Mouse (Mus musculus) embryonic facial prominence, embryonic 10.5 days (tissue): Measurements from ENCODE around the gene Nelfb. TPM values are rescaled to one million over a fixed set of nuclear protein-coding genes. Genes with fewer than 3 reads are reported as not detected.

Source experiments
- DNase-seq: peaks from one replicate; pipeline ENCODE4 v3.0.0-alpha.2; 2017; ENCODE audit warnings: low spot score
- H3K27ac ChIP-seq: fragments of 300-500 bp; sonication (generic); replicated peaks from 2 replicates; pipeline ENCODE4 v1.5.1; 2016; ENCODE audit warnings: mild to moderate bottlenecking
- H3K27me3 ChIP-seq: fragments of 300-500 bp; sonication (generic); replicated peaks from 2 replicates; pipeline ENCODE4 v1.6.1; 2016; ENCODE audit warnings: low read depth, mild to moderate bottlenecking; ENCODE audit not compliant: poor library complexity, severe bottlenecking
- H3K36me3 ChIP-seq: fragments of 300-500 bp; sonication (generic); replicated peaks from 2 replicates; pipeline ENCODE4 v1.6.1; 2016; ENCODE audit warnings: mild to moderate bottlenecking, moderate library complexity
- H3K4me1 ChIP-seq: fragments of 300-500 bp; sonication (generic); 2 replicates; pipeline ENCODE4 v1.6.1; 2016
- H3K4me3 ChIP-seq: fragments of 300-500 bp; sonication (generic); 2 replicates; pipeline ENCODE4 v1.5.1; 2016; ENCODE audit warnings: mild to moderate bottlenecking, moderate library complexity
- H3K9me3 ChIP-seq: fragments of 300-500 bp; sonication (generic); 2 replicates; pipeline ENCODE4 v1.6.1; 2016; ENCODE audit warnings: mild to moderate bottlenecking
- WGBS: fragments of 180-500 bp; shearing (Covaris S2); methylation state at CpG from one replicate; pipeline ENCODE4 v1.1.7; 2016; 5-methylcytosine and 5-hydroxymethylcytosine counted together
- polyA plus RNA-seq: library from polyadenylated mRNA; unstranded; fragments of >200 nt; fragmentation: Nextera tagmentation; extraction: Ambion mirVana; gene quantifications from 2 replicates; pipeline ENCODE4 v1.2.1, GENCODE M21; 2016

The Nelfb gene
- polyA plus RNA-seq, 1 experiment from 2014 or later = 124 TPM

DNA sequence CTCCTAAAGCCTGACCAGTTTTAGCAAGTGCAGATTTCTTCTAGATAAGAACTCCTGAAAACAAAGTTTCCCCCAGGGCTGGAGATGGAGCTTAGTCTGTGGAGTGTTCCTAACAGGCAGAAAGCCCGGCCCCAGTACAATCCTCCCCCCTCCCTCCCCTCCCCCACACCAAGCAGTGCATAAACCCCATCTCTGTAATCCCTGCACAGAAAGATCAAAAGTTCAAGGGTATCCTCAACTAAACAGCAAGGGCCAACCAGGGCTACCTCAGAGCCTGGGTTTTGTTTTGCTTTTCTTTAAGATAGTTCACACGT is 42.7 kb downstream of the Nelfb start:
- Histone ChIP-seq H3K9me3 (no peaks in the 10 kb centered on the region), H3K27ac (peak overlapping the region; percentile 90), H3K27me3 (peaks cover 9% of the 10 kb centered on the region), H3K4me3 (peak overlapping the region; percentile 64), H3K36me3 (no peaks in the 10 kb centered on the region), H3K4me1 (peaks cover 65% of the 10 kb centered on the region)
- WGBS = 9% methylated on average over 2 of the region's 2 CpGs
- DNase-seq = no peak

DNA sequence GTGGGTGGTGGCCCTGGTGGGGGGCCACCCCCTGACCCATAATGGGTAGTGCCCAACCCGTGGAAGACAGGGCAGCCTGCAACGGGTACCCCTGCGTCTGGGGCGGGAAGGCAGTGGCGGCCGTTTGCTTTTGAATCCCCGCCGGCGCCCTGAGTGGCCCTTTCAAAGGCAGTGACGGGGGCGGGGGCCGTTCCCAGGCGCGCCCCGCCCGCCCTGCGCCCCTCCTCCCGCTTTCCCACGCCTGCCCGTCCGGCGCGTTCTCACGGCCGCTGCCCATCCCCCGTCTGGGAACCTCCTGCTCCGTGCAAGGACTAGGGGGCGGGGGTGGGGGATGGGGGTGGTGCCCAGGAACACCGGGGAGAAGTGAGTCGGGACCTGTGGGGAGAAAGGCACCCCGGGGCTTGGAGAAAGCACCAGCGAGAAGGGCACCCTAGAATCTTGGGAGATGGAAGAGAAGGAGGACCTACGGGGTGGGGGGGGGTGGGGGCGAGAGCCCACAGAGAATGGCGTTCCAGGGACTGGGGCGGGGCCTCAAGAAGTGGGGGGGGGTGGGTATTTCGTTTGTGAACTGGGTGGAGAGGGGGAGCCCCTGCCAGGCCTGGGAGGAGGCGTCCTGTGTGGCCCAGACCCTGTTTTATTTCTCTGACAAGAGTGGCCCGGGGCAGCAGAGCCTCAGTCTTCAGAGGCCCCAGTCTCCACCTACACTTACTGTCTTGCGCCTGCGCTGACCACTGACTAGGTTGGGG is 43.2 kb downstream of the Nelfb start:
- Histone ChIP-seq H3K4me1 (peaks cover 70% of the 10 kb centered on the region), H3K27ac (peak overlapping the region; percentile 90), H3K36me3 (no peaks in the 10 kb centered on the region), H3K4me3 (peak overlapping the region; percentile 64), H3K27me3 (peaks cover 9% of the 10 kb centered on the region), H3K9me3 (no peaks in the 10 kb centered on the region)
- WGBS = under 1% methylated on average over 40 of the region's 41 CpGs
- peak; percentile 87 for DNase-seq

DNA sequence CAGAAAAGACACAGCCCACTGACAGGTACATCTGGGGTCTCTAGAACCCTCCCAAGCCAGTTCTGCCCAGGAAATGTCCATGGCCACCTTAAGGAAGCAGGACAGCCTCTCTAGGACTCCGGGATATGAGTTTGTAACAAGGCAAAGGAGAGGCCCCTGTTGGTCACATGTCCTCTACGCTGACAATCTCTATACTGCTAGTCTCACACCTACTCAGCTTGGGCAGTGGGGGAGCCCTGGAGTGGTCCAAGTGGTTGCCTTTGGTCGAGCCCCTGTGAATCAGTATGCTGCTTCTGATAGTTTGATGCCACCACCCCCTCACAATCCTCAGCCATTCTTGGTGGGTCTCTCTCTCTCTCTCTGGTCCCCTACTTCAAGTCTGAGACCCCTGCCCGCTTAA is 43.8 kb downstream of the Nelfb start:
- peaks cover 11% of the 10 kb centered on the region for H3K27me3 ChIP-seq
- peak overlapping the region; percentile 64 for H3K4me3 ChIP-seq
- no peak for DNase-seq
- 29% methylated on average over 4 of the region's 4 CpGs for WGBS
- no peaks in the 10 kb centered on the region for H3K36me3 ChIP-seq
- peak overlapping the region; percentile 90 for H3K27ac ChIP-seq
- peaks cover 67% of the 10 kb centered on the region for H3K4me1 ChIP-seq
- H3K9me3 ChIP-seq = no peaks in the 10 kb centered on the region

DNA sequence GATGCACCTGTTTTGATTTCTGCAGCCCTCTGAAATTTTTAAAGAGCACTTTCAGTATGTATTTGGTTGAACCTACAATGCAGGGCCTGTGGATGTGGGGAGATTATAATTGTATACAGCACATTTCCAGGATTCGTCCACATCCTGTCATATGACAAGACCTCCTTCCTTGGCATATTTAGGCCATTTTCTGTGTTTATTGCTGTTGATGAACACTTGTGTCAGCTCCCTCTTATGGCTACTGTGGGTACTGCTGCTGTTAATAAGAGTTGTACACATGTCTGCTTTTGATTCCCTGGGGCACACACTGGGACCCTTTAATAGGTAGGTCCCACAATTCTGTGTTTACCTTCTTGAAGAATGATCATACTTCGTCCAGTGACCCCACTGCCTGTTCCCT is 53.6 kb downstream of the Nelfb start:
- 54% methylated on average over 2 of the region's 2 CpGs for WGBS
- H3K27ac ChIP-seq = no peak overlapping the region
- H3K36me3 ChIP-seq = no peaks in the 10 kb centered on the region
- H3K4me1 ChIP-seq = 0 out of 2 replicates have a peak, but pooled peaks cover 2% of the 10 kb centered on the region
- no peak for DNase-seq
- no peak overlapping the region for H3K4me3 ChIP-seq
- H3K27me3 ChIP-seq = 0 out of 2 replicates have a peak, but pooled peaks cover 5% of the 10 kb centered on the region
- no peaks in the 10 kb centered on the region for H3K9me3 ChIP-seq

DNA sequence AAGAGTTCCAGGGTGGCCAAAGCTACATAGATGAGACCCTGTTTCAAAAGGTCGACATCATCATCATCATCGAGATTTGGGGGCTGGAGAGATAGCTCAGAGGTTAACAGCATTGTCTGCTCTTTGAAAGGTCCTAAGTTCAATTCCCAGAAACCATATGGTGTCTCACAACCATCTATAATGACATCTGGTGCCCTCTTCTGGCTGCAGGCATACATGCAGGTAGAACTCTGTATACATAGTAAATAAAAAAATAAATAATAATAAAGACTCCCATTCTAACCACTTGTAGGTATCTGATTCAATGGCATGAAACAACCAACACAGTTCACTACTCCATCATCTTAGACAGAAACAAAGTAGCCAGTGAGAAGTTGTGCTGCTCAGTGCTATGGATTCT is 54.3 kb downstream of the Nelfb start:
- no peak overlapping the region for H3K27ac ChIP-seq
- DNase-seq = no peak
- no peaks in the 10 kb centered on the region for H3K36me3 ChIP-seq
- H3K27me3 ChIP-seq = no peaks in the 10 kb centered on the region
- 41% methylated on average over 2 of the region's 2 CpGs for WGBS
- no peaks in the 10 kb centered on the region for H3K4me1 ChIP-seq
- H3K4me3 ChIP-seq = no peak overlapping the region
- H3K9me3 ChIP-seq = no peaks in the 10 kb centered on the region

DNA sequence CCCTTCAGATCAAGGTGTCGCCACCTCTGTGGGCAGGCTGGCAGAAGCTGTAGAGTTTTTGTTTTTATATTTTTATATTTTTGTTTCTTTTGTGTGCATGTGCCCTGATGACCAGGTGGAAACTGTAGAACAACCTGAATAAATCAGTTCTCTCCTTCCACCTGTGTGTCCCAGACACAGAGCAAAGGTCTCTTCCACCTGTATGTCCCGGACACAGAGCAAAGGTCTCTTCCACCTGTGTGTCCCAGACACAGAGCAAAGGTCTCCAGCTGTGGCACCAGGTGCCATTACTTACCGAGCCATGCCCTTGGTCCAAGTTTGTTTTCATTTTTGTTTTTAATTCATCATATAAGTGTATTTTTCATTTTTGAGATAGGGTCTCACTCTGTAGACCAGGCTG is 55.1 kb downstream of the Nelfb start:
- Histone ChIP-seq H3K27ac (no peak overlapping the region), H3K4me1 (no peaks in the 10 kb centered on the region)
- WGBS = 84% methylated on average over 3 of the region's 3 CpGs

DNA sequence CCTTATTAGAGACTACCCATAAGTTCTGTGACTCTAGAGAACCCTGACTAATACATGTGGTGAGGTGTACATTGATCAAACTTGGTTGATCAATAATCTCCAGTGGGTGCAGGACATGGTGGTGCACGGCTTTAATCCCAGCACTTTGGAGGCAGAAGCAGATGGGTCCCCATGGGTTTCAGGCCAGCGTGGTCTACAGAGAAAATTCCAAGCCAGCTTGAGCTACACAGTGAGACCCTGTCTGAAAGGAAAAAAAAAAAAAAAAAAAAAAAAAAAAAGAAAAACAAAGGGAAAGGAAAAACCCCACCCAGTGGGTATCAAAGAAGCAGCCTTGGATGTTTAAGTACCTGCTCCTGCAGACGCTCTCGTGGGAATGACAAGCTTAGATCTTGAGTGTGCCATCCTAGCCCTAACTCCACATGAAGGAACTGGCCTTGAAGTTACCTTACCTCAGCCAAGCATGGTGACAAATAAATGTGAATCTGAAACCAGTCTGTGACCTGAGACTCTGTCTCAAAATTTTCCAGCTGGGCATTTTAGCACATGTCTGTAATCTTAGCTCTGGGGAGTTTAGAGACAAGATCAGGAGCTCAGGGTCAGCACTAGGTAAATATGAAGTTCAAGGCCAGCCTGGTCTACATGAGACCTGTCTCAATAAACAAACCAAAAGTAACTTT is 59.9 kb downstream of the Nelfb start:
- 75% methylated on average over 4 of the region's 4 CpGs for WGBS
- no peak for DNase-seq
- no peaks in the 10 kb centered on the region for H3K4me1 ChIP-seq
- no peaks in the 10 kb centered on the region for H3K27me3 ChIP-seq
- no peaks in the 10 kb centered on the region for H3K9me3 ChIP-seq
- no peak overlapping the region for H3K27ac ChIP-seq
- H3K36me3 ChIP-seq = no peaks in the 10 kb centered on the region
- no peak overlapping the region for H3K4me3 ChIP-seq

More for the DNA sequence above, 55.1 kb downstream of the Nelfb start:
- H3K9me3 ChIP-seq = no peaks in the 10 kb centered on the region
- no peaks in the 10 kb centered on the region for H3K36me3 ChIP-seq
- no peaks in the 10 kb centered on the region for H3K27me3 ChIP-seq
- no peak overlapping the region for H3K4me3 ChIP-seq
- no peak for DNase-seq

Other genes with a start within 250 kb of the Nelfb start
- 34.9 and 35.0 TPM in 2 replicates for gene Dph7, start 249.1 kb downstream of the Nelfb start, polyA plus RNA-seq
- gene Mrpl41, start 236.4 kb downstream of the Nelfb start, polyA plus RNA-seq = 124 and 127 TPM in 2 replicates
- gene Pnpla7, start 235.5 kb downstream of the Nelfb start, polyA plus RNA-seq = 5.6 and 6.1 TPM in 2 replicates
- 67.3 and 68.6 TPM in 2 replicates for gene Nsmf, start 157.1 kb downstream of the Nelfb start, polyA plus RNA-seq
- gene Entpd8, start 131.2 kb downstream of the Nelfb start, polyA plus RNA-seq = not detected in 2 replicates
- 0.21 and 0.24 TPM in 2 replicates for gene Noxa1, start 116.3 kb downstream of the Nelfb start, polyA plus RNA-seq
- 19.8 and 26.6 TPM in 2 replicates for gene Nrarp, start 30.7 kb downstream of the Nelfb start, polyA plus RNA-seq
- gene Tor4a, start 14.6 kb downstream of the Nelfb start, polyA plus RNA-seq = 2.2 and 2.4 TPM in 2 replicates
- not detected in 2 replicates for gene Stpg3, start 3.1 kb upstream of the Nelfb start, polyA plus RNA-seq
- 0.74 and 1.4 TPM in 2 replicates for gene Fam166a, start 7.3 kb upstream of the Nelfb start, polyA plus RNA-seq
- gene Tubb4b, start 13.2 kb upstream of the Nelfb start, polyA plus RNA-seq = 562 and 601 TPM in 2 replicates
- not detected in 2 replicates for gene Slc34a3, start 22.9 kb upstream of the Nelfb start, polyA plus RNA-seq
- gene Rnf224, start 25.3 kb upstream of the Nelfb start, polyA plus RNA-seq = not detected in 2 replicates
- gene Rnf208, start 30.8 kb upstream of the Nelfb start, polyA plus RNA-seq = 15.1 and 16.4 TPM in 2 replicates
- gene Cysrt1, start 31.0 kb upstream of the Nelfb start, polyA plus RNA-seq = 0.59 TPM in 1 of 2 replicates, not detected in the other
- gene AL732309.1, start 35.4 kb upstream of the Nelfb start, polyA plus RNA-seq = 6.3 and 7.9 TPM in 2 replicates
- 15.2 and 18.3 TPM in 2 replicates for gene Tmem203, start 44.0 kb upstream of the Nelfb start, polyA plus RNA-seq
- 8.0 and 9.0 TPM in 2 replicates for gene Tprn, start 51.1 kb upstream of the Nelfb start, polyA plus RNA-seq
- gene Ssna1, start 60.9 kb upstream of the Nelfb start, polyA plus RNA-seq = 228 and 238 TPM in 2 replicates
- 147 and 151 TPM in 2 replicates for gene Anapc2, start 61.0 kb upstream of the Nelfb start, polyA plus RNA-seq
- gene Tmem210, start 76.7 kb upstream of the Nelfb start, polyA plus RNA-seq = not detected in 2 replicates
- not detected in 2 replicates for gene Lrrc26, start 78.4 kb upstream of the Nelfb start, polyA plus RNA-seq
- 0.89 and 1.4 TPM in 2 replicates for gene Grin1, start 107.7 kb upstream of the Nelfb start, polyA plus RNA-seq
- gene Man1b1, start 120.8 kb upstream of the Nelfb start, polyA plus RNA-seq = 50.4 and 51.9 TPM in 2 replicates
- gene Dpp7, start 144.9 kb upstream of the Nelfb start, polyA plus RNA-seq = 17.0 and 18.0 TPM in 2 replicates
- gene Uap1l1, start 154.2 kb upstream of the Nelfb start, polyA plus RNA-seq = 8.5 and 11.4 TPM in 2 replicates
- gene Sapcd2, start 160.8 kb upstream of the Nelfb start, polyA plus RNA-seq = 73.6 and 74.6 TPM in 2 replicates
- 0.14 TPM in 1 of 2 replicates, not detected in the other for gene Entpd2, start 184.4 kb upstream of the Nelfb start, polyA plus RNA-seq
- 38.3 and 40.3 TPM in 2 replicates for gene Npdc1, start 187.9 kb upstream of the Nelfb start, polyA plus RNA-seq
- not detected in 2 replicates for gene Fut7, start 211.8 kb upstream of the Nelfb start, polyA plus RNA-seq
- 4.3 and 5.6 TPM in 2 replicates for gene Abca2, start 217.2 kb upstream of the Nelfb start, polyA plus RNA-seq
- 0.60 and 1.4 TPM in 2 replicates for gene Clic3, start 245.3 kb upstream of the Nelfb start, polyA plus RNA-seq
- gene Paxx, start 249.6 kb upstream of the Nelfb start, polyA plus RNA-seq = 15.8 and 16.0 TPM in 2 replicates